Mouse (Mus musculus): ENCODE measurements around the gene Hoxa13. TPM values are rescaled to one million over a fixed set of nuclear protein-coding genes. Genes with fewer than 3 reads are reported as not detected.

Hoxa13 gene
- polyA plus RNA-seq, 1 experiment from 2014 or later = not detected

DNA sequence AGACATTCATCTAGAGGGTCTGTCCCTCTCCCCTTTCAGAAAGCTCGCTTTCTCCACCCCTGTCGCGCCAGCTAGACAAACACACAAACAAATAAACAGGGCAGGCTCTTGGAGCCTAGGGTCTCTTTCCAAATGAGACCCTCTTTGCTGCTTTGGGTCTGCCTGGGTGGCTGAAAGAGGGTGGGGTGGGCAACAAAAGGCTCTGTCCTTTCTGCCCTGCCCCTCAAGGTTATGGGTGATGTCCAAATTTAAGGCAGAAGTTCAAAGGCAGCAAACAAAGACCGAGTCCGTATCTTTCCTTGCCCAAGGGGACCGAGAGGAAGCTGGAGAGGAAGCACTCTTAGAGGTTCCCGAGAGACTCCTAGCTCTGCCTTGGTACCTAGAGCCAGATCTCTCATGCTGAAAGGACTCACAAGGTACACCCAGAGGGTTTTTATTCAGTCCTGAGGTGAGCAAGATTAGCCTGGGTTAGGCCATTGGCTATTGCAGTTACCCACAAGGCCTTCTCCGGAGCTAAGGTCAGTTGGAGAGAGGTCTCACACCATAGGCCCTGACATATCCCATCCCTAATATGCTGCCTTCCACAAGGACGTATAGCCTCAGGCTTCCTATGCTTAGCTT lies 19.6 kb downstream of the Hoxa13 start:
- Histone ChIP-seq H3K4me1 (ENCODE audit: control insufficient read depth, insufficient read depth, low read length) (peaks cover 8% of the 10 kb centered on the region), H3K9ac (ENCODE audit: low read length) (no peak overlapping the region), H3K4me3 (replicated peaks; ENCODE audit: low read length) (no peak overlapping the region), H3K27me3 (ENCODE audit: control insufficient read depth, insufficient read depth, low read length) (peaks cover 94% of the 10 kb centered on the region), H3K4me2 (ENCODE audit: low read depth, low read length) (no peak overlapping the region), H3K9me3 (replicated peaks; ENCODE audit: control insufficient read depth, low read length) (no peaks in the 10 kb centered on the region), H3K36me3 (ENCODE audit: control insufficient read depth, insufficient read depth, low read length) (no peaks in the 10 kb centered on the region), H3K27ac (ENCODE audit: low read length) (no peak overlapping the region)
- 3% methylated on average over 9 of the region's 9 CpGs for WGBS
- no peak for ATAC-seq (ENCODE audit: insufficient read depth, low FRiP score)

DNA sequence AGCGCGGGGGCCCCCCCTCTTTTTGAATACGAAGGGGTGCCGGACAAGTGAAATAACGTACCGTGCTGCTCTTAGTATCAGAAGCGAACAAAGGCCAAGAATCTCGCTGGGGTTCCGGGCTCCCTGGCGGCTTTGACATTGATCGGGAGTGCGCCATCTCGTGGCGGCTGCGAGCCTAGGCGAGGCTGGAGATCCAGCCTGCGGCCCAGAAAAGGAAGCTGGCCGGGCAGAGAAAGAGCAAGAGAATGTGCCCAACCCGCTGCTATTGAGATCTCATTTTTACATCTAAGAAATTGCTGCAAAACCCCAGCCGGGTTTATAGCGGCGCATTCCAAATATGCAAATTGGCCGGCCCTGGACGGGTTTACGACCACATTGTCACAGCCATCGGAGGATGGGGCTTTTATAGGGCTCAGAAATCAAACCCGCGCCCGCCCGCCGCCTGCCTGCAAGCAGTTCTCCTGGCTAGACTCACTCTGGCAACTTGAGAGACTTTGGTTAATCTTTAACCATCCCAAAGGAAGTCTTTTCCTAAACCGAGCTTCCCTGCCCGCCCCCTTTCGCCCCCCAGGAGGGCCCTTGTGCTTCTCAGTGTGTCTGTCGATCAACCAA lies 20.2 kb downstream of the Hoxa13 start, which contains the start of gene Hoxa10:
Hoxa10 (minus strand) TSS at position 466 of the 612 bp plus-strand sequence.
- Histone ChIP-seq H3K4me2 (ENCODE audit: low read depth, low read length) (peak within 1 kb of the TSS; percentile 30), H3K36me3 (ENCODE audit: control insufficient read depth, insufficient read depth, low read length) (no peaks in the 10 kb centered on the region), H3K4me3 (replicated peaks; ENCODE audit: low read length) (peak within 1 kb of the TSS; percentile 19), H3K9me3 (replicated peaks; ENCODE audit: control insufficient read depth, low read length) (no peaks in the 10 kb centered on the region), H3K4me1 (ENCODE audit: control insufficient read depth, insufficient read depth, low read length) (peaks cover 8% of the 10 kb centered on the region), H3K9ac (ENCODE audit: low read length) (no peak within 1 kb of the TSS), H3K27me3 (ENCODE audit: control insufficient read depth, insufficient read depth, low read length) (peaks cover 94% of the 10 kb centered on the region), H3K27ac (ENCODE audit: low read length) (no peak within 1 kb of the TSS)
- under 1% methylated on average over 35 of the region's 35 CpGs for WGBS
- ATAC-seq (ENCODE audit: insufficient read depth, low FRiP score) = peak; percentile 53

DNA sequence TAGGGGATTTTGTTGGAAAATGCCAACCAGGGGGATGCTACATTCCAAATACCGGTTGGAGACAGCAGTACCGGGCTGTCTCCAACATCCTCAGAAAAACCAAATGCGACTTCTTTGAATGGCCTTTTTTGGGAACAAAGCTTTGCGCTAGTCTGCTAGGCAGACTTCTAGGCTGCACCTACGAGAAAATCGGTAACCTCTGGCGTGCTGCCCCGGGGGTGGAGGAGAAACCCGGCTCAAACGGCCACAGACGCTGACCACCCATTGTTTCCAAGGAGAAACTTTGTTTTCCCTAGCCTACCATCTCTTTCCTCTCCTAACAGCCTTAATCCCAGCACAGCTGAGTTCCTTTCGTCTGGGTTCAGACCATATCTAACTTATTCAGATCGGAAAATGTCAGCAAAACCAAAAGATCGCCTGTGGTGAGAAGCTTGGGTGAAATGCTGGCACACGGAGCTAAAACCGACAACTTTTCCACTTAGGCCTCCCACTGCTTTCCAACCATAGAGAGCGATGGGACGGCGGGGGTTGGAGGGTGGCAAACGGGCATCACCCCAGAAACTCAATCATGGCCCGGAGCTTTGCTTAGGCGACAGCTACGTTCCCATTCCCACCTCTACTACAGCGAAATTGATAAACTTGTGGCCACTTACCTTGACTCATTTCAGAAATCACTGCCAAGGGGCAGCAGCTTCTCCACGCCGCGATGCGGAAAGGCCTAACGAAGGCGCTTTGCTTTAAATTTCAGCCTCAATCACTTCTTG lies 20.9 kb downstream of the Hoxa13 start:
- Histone ChIP-seq H3K27ac (ENCODE audit: low read length) (no peak overlapping the region), H3K4me2 (ENCODE audit: low read depth, low read length) (peak overlapping the region; percentile 30), H3K9ac (ENCODE audit: low read length) (no peak overlapping the region), H3K4me3 (replicated peaks; ENCODE audit: low read length) (peak overlapping the region; percentile 19), H3K4me1 (ENCODE audit: control insufficient read depth, insufficient read depth, low read length) (peaks cover 4% of the 10 kb centered on the region; the same call in 1 of the 2 replicates), H3K9me3 (replicated peaks; ENCODE audit: control insufficient read depth, low read length) (no peaks in the 10 kb centered on the region), H3K27me3 (ENCODE audit: control insufficient read depth, insufficient read depth, low read length) (peaks cover 94% of the 10 kb centered on the region), H3K36me3 (ENCODE audit: control insufficient read depth, insufficient read depth, low read length) (no peaks in the 10 kb centered on the region)
- no peak for ATAC-seq (ENCODE audit: insufficient read depth, low FRiP score)
- WGBS = 2% methylated on average over 30 of the region's 30 CpGs

DNA sequence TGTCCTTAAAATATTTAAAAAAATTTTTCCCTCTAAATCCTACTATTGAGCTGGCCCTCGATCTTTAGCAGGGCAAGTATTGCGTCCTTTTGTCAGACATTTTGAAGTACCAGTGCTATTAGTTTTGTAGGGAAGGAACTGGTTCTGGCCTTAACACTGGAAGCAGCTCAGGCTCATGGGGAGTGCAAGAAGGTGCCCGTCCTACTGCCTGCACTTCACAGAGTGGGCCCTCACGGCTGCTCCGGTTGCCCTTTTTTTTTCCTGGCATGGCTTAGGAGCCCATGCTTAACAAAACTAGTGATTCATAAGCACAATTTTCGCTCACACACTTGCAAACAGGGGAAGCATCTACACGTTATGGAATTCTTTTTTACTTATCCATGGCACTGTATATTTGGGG lies 21.7 kb downstream of the Hoxa13 start:
- Histone ChIP-seq H3K27me3 (ENCODE audit: control insufficient read depth, insufficient read depth, low read length) (peaks cover 93% of the 10 kb centered on the region), H3K9me3 (replicated peaks; ENCODE audit: control insufficient read depth, low read length) (no peaks in the 10 kb centered on the region), H3K4me2 (ENCODE audit: low read depth, low read length) (no peak overlapping the region), H3K27ac (ENCODE audit: low read length) (no peak overlapping the region), H3K4me3 (replicated peaks; ENCODE audit: low read length) (no peak overlapping the region), H3K4me1 (ENCODE audit: control insufficient read depth, insufficient read depth, low read length) (peaks cover 6% of the 10 kb centered on the region; the same call in 1 of the 2 replicates), H3K9ac (ENCODE audit: low read length) (no peak overlapping the region), H3K36me3 (ENCODE audit: control insufficient read depth, insufficient read depth, low read length) (no peaks in the 10 kb centered on the region)
- no peak for ATAC-seq (ENCODE audit: insufficient read depth, low FRiP score)
- 3% methylated on average over 7 of the region's 7 CpGs for WGBS

DNA sequence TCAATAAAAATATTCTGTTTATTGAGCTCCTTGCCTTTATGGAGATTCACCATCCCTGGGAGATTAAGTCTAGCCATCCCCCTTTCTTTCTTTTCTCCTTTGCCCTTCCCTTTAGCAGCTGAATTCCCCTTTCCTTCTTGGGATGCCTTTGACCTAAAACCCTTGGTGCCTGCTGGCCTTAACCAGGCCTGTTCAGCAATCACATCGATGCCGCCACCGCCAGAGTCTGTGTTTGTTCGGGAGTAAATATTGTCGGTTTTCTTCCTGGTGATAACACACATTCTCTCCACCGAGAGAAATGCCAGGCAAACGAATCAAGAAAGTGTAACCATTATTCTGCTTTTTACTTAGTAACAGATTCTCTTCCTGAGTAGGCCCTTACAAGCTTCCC lies 22.5 kb downstream of the Hoxa13 start:
- H3K4me3 ChIP-seq (replicated peaks; ENCODE audit: low read length) = no peak overlapping the region

DNA sequence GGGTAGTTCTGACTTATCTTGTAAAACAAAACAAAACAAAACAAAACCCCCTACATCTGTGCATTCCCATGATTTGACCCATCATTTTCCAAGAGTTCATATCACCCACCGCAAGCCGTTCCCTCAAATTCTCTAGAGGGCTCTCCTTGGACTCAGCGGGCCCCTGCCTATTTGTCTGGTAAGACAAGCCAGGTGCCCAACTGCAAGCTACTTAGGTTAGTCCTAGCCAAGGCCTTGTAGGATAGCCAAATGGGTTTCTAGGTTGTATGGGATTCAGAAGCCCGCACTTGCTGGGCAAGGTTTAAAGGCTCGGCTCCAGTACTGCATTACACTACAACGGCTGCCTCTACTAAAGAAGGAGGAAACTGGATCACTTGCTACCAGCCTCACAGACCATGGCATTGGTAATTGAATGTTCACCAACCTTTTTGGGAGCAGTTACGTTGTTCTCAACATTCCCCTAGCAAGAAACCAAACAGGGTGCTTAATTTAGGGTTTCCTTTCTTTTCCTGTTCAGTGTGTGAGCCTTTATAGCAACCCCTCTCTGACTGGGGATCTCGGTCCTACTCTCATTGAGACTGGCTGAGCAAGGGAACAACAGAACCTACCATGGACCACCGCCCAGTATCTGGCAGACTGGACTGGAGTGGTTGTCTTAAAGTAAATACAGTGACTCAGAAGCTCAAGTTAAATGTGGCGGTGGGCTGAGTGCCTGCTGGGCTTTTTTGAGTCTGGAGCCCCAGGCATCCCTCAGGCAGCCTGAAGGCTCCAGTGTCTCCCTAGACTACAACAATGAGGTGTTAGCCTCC lies 23.1 kb downstream of the Hoxa13 start:
- H3K4me1 ChIP-seq (ENCODE audit: control insufficient read depth, insufficient read depth, low read length) = peaks cover 8% of the 10 kb centered on the region; the same call in 1 of the 2 replicates

More for the DNA sequence above, 22.5 kb downstream of the Hoxa13 start:
- WGBS = 3% methylated on average over 7 of the region's 7 CpGs
- Histone ChIP-seq H3K4me1 (ENCODE audit: control insufficient read depth, insufficient read depth, low read length) (peaks cover 8% of the 10 kb centered on the region; the same call in 1 of the 2 replicates), H3K27ac (ENCODE audit: low read length) (no peak overlapping the region), H3K9ac (ENCODE audit: low read length) (no peak overlapping the region), H3K36me3 (ENCODE audit: control insufficient read depth, insufficient read depth, low read length) (no peaks in the 10 kb centered on the region), H3K27me3 (ENCODE audit: control insufficient read depth, insufficient read depth, low read length) (peaks cover 92% of the 10 kb centered on the region), H3K9me3 (replicated peaks; ENCODE audit: control insufficient read depth, low read length) (no peaks in the 10 kb centered on the region), H3K4me2 (ENCODE audit: low read depth, low read length) (no peak overlapping the region)
- no peak for ATAC-seq (ENCODE audit: insufficient read depth, low FRiP score)

DNA sequence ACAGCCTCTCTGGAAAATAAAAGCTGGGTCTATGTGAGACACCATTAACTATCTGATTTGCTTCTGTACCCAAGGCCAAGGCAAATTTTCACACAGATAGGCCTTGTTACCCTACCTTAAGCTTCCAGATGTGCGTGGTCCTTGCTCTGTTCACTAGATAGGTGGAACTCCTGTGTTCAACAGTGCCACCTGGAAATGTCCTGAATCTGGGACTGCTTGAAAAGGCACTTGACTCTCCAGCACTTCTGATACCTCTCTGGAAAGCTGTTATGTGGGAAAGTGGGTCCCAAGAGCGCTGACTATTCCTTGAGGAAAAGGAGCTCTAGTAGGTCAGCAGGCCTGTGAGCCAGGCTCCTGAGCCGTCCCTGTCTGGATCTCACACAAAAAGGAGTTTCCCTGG lies 23.9 kb downstream of the Hoxa13 start:
- no peaks in the 10 kb centered on the region for H3K36me3 ChIP-seq (ENCODE audit: control insufficient read depth, insufficient read depth, low read length)
- H3K9ac ChIP-seq (ENCODE audit: low read length) = no peak overlapping the region
- H3K9me3 ChIP-seq (replicated peaks; ENCODE audit: control insufficient read depth, low read length) = no peaks in the 10 kb centered on the region
- no peak overlapping the region for H3K27ac ChIP-seq (ENCODE audit: low read length)
- no peak for ATAC-seq (ENCODE audit: insufficient read depth, low FRiP score)
- peaks cover 8% of the 10 kb centered on the region; the same call in 1 of the 2 replicates for H3K4me1 ChIP-seq (ENCODE audit: control insufficient read depth, insufficient read depth, low read length)
- no peak overlapping the region for H3K4me3 ChIP-seq (replicated peaks; ENCODE audit: low read length)
- WGBS = 18% methylated on average over 3 of the region's 3 CpGs
- no peak overlapping the region for H3K4me2 ChIP-seq (ENCODE audit: low read depth, low read length)
- peaks cover 91% of the 10 kb centered on the region for H3K27me3 ChIP-seq (ENCODE audit: control insufficient read depth, insufficient read depth, low read length)

More for the DNA sequence above, 23.1 kb downstream of the Hoxa13 start:
- Histone ChIP-seq H3K9ac (ENCODE audit: low read length) (no peak overlapping the region), H3K36me3 (ENCODE audit: control insufficient read depth, insufficient read depth, low read length) (no peaks in the 10 kb centered on the region), H3K27ac (ENCODE audit: low read length) (no peak overlapping the region), H3K4me2 (ENCODE audit: low read depth, low read length) (no peak overlapping the region), H3K27me3 (ENCODE audit: control insufficient read depth, insufficient read depth, low read length) (peaks cover 92% of the 10 kb centered on the region), H3K9me3 (replicated peaks; ENCODE audit: control insufficient read depth, low read length) (no peaks in the 10 kb centered on the region), H3K4me3 (replicated peaks; ENCODE audit: low read length) (no peak overlapping the region)
- WGBS = 10% methylated on average over 10 of the region's 10 CpGs
- no peak for ATAC-seq (ENCODE audit: insufficient read depth, low FRiP score)

DNA sequence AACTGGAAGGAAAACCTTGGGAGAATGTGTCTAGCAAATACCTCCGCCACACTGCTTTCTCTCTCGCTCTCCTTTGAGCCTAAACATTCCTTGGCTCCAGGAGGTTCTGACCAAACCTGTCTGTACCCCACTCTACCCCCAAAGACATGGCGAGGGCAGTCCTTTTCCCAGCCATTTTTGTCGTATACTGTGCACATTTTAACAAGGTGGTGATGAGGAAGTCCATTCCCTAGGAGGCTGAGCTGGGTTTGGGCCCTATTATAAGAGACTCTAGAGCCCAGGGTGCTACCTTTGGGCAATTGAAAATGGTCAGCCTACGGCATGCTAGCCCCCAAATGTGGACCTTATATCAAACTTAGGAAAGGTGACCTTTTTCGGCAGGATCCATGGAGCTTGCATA lies 24.8 kb downstream of the Hoxa13 start:
- no peak overlapping the region for H3K9ac ChIP-seq (ENCODE audit: low read length)

More for the DNA sequence above, 24.8 kb downstream of the Hoxa13 start:
- 21% methylated on average over 6 of the region's 6 CpGs for WGBS
- Histone ChIP-seq H3K4me3 (replicated peaks; ENCODE audit: low read length) (no peak overlapping the region), H3K27ac (ENCODE audit: low read length) (no peak overlapping the region), H3K4me1 (ENCODE audit: control insufficient read depth, insufficient read depth, low read length) (peaks cover 8% of the 10 kb centered on the region; the same call in 1 of the 2 replicates), H3K9me3 (replicated peaks; ENCODE audit: control insufficient read depth, low read length) (no peaks in the 10 kb centered on the region), H3K27me3 (ENCODE audit: control insufficient read depth, insufficient read depth, low read length) (peaks cover 87% of the 10 kb centered on the region), H3K36me3 (ENCODE audit: control insufficient read depth, insufficient read depth, low read length) (no peaks in the 10 kb centered on the region), H3K4me2 (ENCODE audit: low read depth, low read length) (no peak overlapping the region)
- no peak for ATAC-seq (ENCODE audit: insufficient read depth, low FRiP score)
